ENCODE assay signal across 19 mouse cellular contexts in genomic region chr2:168125288-168126089, GRCm38 (mm10). TPM values are rescaled to one million over a fixed set of nuclear protein-coding genes. Genes with fewer than 3 reads are reported as not detected.
DNase-seq lines count a peak whose midpoint lies in the region; ATAC-seq and TF ChIP-seq lines count a peak whose summit lies in the region.
"Had no signal": no experiment of that assay in that cellular context is flagged by ENCODE, and none has a peak within 500 bp of the region (broad histone marks: within the 10 kb centered on the region; RNA-seq: fewer than 3 reads in every experiment).

No protein-coding gene starts in this region.

- no peak overlapping the region for H3K4me3 ChIP-seq in heart, embryonic 11.5 days (ENCODE audit: low read depth, low read length)
- H3K4me3 ChIP-seq in kidney, embryonic 15.5 days (replicated peaks) = no peak overlapping the region
- no peak overlapping the region for H3K4me3 ChIP-seq in testis, adult 2 months (ENCODE audit: control insufficient read depth, low read depth, low read length)
- H3K4me3 ChIP-seq: hindbrain, embryonic 13.5 days; liver, embryonic 12.5 days; neural tube, embryonic 13.5 days had no signal

- WGBS in heart, embryonic 11.5 days (ENCODE audit: insufficient replicate concordance) = 30% methylated on average over 11 of the region's 11 CpGs
- 45% methylated on average over 11 of the region's 11 CpGs for WGBS in kidney, embryonic 15.5 days

- no peaks in the 10 kb centered on the region for H3K9me3 ChIP-seq in heart, embryonic 11.5 days (replicated peaks; ENCODE audit: control insufficient read depth, low read length)
- no peaks in the 10 kb centered on the region for H3K9me3 ChIP-seq in kidney, embryonic 15.5 days (replicated peaks)
- H3K9me3 ChIP-seq: hindbrain, embryonic 13.5 days; neural tube, embryonic 13.5 days had no signal

- H3K4me2 ChIP-seq in heart, embryonic 11.5 days = 0 out of 2 replicates have a peak overlapping the region, but pooled peaks have one; percentile 18
- no peak overlapping the region for H3K4me2 ChIP-seq in kidney, embryonic 15.5 days
- H3K4me2 ChIP-seq: hindbrain, embryonic 13.5 days; liver, embryonic 12.5 days; neural tube, embryonic 13.5 days had no signal

- no peaks in the 10 kb centered on the region for H3K27me3 ChIP-seq in heart, embryonic 11.5 days (ENCODE audit: control insufficient read depth, insufficient read depth, low read length)
- no peaks in the 10 kb centered on the region for H3K27me3 ChIP-seq in kidney, embryonic 15.5 days
- no peaks in the 10 kb centered on the region for H3K27me3 ChIP-seq in testis, adult 2 months (ENCODE audit: control insufficient read depth, insufficient read depth, low read length)
- H3K27me3 ChIP-seq: hindbrain, embryonic 13.5 days; neural tube, embryonic 13.5 days had no signal

- no peak overlapping the region for H3K9ac ChIP-seq in heart, embryonic 11.5 days (ENCODE audit: low read depth, low read length)
- no peak overlapping the region for H3K9ac ChIP-seq in kidney, embryonic 15.5 days
- H3K9ac ChIP-seq: hindbrain, embryonic 13.5 days; liver, embryonic 12.5 days; neural tube, embryonic 13.5 days had no signal

- no peak for TF ChIP-seq POLR2A in testis, adult 2 months (IDR thresholded peaks at IDR 0.05; ENCODE audit: control insufficient read depth, low read depth, low read length)

- peak overlapping the region; percentile 76 for H3K27ac ChIP-seq in heart, embryonic 11.5 days (ENCODE audit: low read depth, low read length)
- 0 out of 2 replicates have a peak overlapping the region, but pooled peaks have one; percentile 4 for H3K27ac ChIP-seq in kidney, embryonic 15.5 days
- peak overlapping the region; percentile 69 for H3K27ac ChIP-seq in testis, adult 2 months (ENCODE audit: control insufficient read depth, insufficient read depth, low read depth, low read length)
- H3K27ac ChIP-seq: hindbrain, embryonic 13.5 days; liver, embryonic 12.5 days; neural tube, embryonic 13.5 days had no signal

- H3K4me1 ChIP-seq in heart, embryonic 11.5 days (ENCODE audit: control insufficient read depth, insufficient read depth, low read length) = peaks cover 29% of the 10 kb centered on the region
- H3K4me1 ChIP-seq in kidney, embryonic 15.5 days = peaks cover 41% of the 10 kb centered on the region
- peaks cover 9% of the 10 kb centered on the region for H3K4me1 ChIP-seq in testis, adult 2 months (ENCODE audit: control insufficient read depth, insufficient read depth, low read length)

- DNase-seq in heart, adult 18-20 months = no peak
- no peak for DNase-seq in kidney, postnatal 14 days
- no peak for DNase-seq in testis, postnatal 10 days (ENCODE audit: low spot score)
- peak; percentile 30 for DNase-seq in retina, postnatal 1 day
- no peak for DNase-seq in thymus, postnatal 0 days (ENCODE audit: low spot score)
- DNase-seq: adrenal gland, postnatal 25 days; B cell, adult 2 months; cerebellum, adult 8-10 months; gastrocnemius, postnatal 25 days; kidney, postnatal 36 days had no signal

- no peak for ATAC-seq in heart, embryonic 11.5 days (replicated peaks; ENCODE audit: insufficient number of reproducible peaks, low FRiP score, low TSS enrichment)
- no peak for ATAC-seq in kidney, embryonic 15.5 days (replicated peaks; ENCODE audit: low FRiP score)
- ATAC-seq: activated CD4-positive, CD25-positive, alpha-beta regulatory T cell, adult 4 months; forebrain, embryonic 16.5 days; intestine, postnatal 0 days; liver, embryonic 12.5 days had no signal

- no peaks in the 10 kb centered on the region for H3K36me3 ChIP-seq in heart, embryonic 11.5 days (ENCODE audit: control insufficient read depth, insufficient read depth, low read length)
- H3K36me3 ChIP-seq in kidney, embryonic 15.5 days = no peaks in the 10 kb centered on the region
- H3K36me3 ChIP-seq in testis, adult 2 months (ENCODE audit: control insufficient read depth, insufficient read depth, low read length) = no peaks in the 10 kb centered on the region
- H3K36me3 ChIP-seq: hindbrain, embryonic 13.5 days; liver, embryonic 12.5 days; neural tube, embryonic 13.5 days had no signal

- TF ChIP-seq CTCF in testis, adult 2 months (IDR thresholded peaks at IDR 0.05; ENCODE audit: control insufficient read depth, insufficient read depth, insufficient replicate concordance, low read depth, low read length) = no peak

RNA-seq across cellular contexts. Expression of gene Pard6b, which starts 44.7 kb away (rescaled TPM):
- 8.9 and 11.8 TPM in 2 replicates for polyA plus RNA-seq in heart, embryonic 11.5 days (2014; fragmentation: Nextera tagmentation; extraction: Ambion mirVana)
- 1 to 10 TPM; 1.7 to 2.6 TPM for total RNA-seq in heart, adult 18-20 months (2021)
- polyA plus RNA-seq in kidney, embryonic 15.5 days (2015; fragmentation: Nextera tagmentation; extraction: Ambion mirVana) = 19.0 and 20.4 TPM in 2 replicates
- 5.8 and 6.9 TPM in 2 replicates for polyA plus RNA-seq in testis, adult 2 months (2012; rRNA removed)
- polyA plus RNA-seq in thymus, postnatal 0 days (2015; fragmentation: Nextera tagmentation; extraction: Ambion mirVana) = 3.1 and 3.4 TPM in 2 replicates

Comparison
In these comparisons a context has a peak if more than half of its experiments do, and no peak if none do; other contexts are left out.
1. H3K27ac ChIP-seq: peak in every context shown above with its lines; median percentile 76 in heart, embryonic 11.5 days; 69 in testis, adult 2 months; 4 in kidney, embryonic 15.5 days.